Mouse (Mus musculus): Measurements from ENCODE around the gene Stox2. TPM values are rescaled to one million over a fixed set of nuclear protein-coding genes. Genes with fewer than 3 reads are reported as not detected.

The Stox2 gene
- total RNA-seq, 2 experiments from 2014 or later = 84.6 to 87.7 TPM

DNA sequence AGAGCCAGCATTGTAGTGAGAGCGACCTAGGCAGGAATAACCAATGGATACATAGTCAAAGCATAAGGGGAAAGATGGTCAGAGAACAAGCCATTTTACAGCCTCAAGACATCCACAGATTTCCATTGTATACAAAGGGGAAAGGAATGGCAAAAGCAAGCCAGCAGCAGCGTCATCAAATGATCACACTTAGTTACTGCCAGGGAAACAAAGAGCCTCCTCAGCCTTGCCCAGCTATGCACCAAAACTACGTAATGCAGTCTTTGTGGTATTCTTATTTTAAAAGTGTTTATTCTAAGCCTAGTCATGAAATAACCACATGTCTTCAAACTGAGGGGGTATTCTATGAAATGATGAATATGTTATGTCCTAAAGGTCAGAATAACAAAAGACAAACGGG lies 201.0 kb downstream of the Stox2 start:
- DNase-seq (ENCODE audit: low spot score in 2 of 2) = no peak

DNA sequence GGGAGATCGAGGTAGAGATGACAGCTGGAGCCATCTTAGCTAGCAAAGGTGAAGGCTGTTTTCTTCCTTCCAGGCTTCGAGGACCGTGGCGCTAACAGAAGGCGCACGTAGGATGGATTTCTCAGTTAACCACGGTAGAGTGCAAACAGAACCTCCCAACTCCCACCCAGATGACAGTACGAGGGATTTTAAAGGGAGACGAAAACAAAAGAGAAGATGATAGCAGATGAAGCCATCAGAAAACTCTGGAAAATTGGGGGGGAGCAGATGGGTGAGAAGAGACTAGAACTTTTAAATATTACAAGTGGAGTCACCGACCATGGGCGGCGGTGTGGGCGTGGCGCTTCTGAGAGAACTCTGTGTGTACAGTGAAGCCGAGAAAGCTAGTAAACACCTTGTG lies 202.0 kb downstream of the Stox2 start:
- peak in 1 of 2 experiments; percentile 63 for DNase-seq (ENCODE audit: low spot score in 2 of 2)

DNA sequence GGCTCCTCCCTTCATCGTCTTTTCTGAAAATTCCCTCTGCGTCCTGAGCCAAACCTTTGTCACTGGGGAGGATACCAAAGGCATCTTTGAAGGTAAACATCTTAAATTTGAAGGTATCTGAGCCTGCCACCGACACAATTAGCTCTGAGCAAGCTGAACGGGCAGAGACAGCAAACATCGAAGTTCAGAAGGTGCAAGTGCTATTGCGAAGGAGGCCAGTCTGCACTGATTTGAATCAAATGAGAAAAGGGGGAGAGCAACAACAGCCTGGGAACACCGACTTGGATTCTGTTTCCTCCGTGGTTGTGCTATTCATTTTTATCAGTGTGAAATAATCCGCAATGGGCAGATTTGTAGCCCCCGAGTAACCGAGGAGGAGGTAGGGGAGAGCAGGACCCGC lies 202.5 kb downstream of the Stox2 start:
- DNase-seq (ENCODE audit: low spot score in 2 of 2) = no peak

DNA sequence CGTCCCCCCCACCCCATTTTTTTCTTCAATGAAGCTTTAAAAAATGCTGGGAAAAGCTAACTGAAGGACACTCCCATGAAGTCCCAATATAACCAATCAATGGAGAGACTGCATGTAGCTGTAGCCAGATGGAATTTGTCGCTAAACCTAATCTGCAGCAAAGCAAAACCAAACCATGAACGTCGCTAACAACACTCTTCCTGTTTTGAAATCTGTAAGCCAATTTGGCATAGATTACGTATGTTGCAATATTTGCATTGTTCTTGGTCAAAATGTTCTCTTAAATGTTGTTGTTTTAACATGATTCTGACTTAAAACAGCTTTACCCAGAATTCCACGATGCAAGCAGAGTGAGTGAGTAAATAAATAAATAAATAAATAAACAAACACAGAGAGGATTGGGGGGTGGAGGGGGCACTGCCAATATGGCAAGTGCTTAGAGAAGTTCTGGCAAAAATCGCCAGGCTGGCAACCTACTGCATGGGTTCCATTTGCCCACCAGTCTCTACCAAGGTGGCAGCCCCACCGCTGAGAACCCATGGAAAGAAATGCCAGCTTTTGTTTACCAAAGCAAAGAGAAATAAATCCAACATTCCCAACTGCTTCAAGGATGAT lies 203.0 kb downstream of the Stox2 start:
- DNase-seq (ENCODE audit: low spot score in 2 of 2) = peak; percentile 32 to 74

DNA sequence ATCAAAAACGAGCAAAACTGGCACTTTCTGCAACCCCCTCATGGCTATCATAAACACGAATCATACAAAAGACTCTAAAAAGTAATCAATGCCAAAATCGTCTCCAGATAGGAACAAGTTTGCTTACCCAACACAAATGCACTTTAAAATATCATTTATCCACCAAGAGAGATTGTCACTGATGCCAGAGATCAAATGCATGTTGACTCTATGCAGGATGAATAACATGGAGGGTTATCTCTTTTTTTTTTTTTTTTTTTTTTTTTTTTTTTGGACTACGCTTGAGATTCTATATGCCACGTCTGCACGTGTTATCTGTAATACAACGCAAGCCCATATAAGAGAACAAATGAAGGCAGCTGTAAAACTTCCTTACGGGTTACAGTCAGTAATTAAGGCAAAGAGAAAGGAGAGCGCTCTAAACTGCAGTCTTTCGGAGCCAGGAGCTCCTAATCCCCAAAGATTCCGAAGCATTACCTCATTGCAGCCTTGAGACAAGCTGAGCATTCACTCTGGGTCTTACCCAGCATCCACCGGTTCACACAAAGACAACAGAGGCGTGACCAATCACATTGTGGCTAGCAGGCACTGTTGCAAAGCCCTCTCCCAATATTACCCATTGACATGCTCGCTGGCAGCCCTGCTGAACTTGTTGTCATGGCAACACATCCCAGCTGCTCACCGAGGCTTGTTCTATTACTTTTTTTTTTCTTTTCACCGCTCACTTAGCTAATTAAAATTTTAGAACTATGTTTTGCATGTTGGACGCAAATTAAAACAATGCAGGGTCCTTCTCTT lies 203.8 kb downstream of the Stox2 start:
- DNase-seq (ENCODE audit: low spot score in 2 of 2) = peak; percentile 86 to 95

DNA sequence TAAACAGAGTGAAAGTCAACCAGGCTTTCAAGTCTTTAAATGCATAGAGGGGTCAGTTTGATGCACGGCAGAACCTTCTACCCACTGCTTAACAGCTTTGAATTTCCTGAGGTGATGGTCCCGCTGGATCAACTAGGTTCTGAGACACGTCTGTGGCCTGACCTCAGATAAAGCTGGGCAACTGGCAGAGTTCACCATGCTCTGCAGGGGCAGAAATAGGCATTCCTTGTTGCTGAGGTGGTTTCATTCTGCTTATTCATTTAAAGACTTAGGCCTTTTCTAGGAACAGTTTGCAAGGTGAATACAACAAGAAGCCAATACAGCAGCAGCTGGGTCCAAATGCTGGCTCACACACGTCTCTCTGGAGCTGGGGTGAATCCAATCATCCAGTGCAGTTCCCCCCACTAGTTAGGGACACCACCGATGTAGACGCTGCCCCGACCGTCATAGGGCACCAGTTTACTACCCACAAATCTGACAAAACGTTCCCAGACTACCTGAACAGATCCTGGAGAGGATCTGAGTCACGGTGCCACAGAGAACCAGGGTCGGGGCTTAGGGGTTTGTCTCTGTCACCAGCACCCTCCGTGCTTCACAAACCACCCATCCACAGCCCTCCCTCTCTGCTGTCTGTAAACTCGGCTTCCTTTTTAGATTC lies 204.6 kb downstream of the Stox2 start:
- no peak for DNase-seq (ENCODE audit: low spot score in 2 of 2)

DNA sequence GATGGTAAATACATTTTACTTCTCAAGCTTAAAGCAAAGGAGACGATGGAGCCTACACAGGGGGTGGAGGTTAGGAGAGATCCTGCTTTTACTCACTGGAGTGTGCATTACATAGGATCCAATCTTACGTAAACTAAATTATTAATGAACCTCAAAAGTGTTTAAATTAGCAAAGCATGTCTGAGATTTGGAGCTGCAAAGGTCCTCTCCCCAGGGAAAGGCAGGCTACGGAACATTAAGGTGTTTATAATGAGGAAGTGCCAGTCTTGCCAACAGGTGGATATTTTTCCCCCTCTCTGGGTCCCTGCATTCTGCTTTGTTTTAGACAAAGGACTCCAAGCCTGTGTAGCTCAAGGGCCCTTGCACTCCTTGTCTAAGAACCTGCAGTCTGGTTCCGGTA lies 205.3 kb downstream of the Stox2 start:
- no peak for DNase-seq (ENCODE audit: low spot score in 2 of 2)

DNA sequence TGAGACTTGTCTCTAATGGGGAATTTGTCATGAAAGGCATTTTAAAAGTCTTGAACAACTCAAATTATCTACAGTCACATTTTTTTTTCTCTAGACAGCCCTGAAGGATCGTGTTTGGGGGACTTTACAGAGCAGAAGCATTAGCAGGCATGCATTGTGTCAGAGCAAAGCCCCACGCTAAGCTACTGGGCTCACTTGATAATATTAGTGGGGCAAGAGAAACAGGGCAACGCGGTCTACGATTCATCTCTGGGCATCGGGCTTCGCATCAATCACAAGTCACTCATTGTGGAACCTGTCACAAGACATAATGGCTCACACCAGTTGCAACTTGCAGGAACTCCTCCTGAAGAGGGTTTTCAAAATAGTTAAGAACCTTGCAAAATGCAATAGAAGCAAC lies 205.9 kb downstream of the Stox2 start:
- no peak for DNase-seq (ENCODE audit: low spot score in 2 of 2)

DNA sequence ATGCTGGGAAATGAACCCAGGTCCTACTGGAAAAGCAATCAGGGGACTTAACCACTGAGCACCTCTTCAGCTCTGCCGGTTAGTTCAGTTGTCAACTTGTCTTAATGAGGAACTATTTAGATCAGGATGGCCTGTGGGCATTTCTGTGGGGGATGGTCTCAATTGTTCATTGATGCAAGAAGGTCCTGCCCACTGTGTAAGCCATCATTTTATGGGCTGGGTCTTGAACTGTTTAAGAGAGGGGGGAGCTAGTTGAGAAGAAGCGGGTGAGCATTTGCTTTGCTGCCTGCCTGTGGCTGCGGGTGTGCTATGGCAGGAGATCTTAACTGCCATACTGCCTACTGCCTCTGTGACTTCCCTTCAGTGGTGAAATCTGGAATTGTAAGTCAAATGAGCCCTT lies 214.1 kb downstream of the Stox2 start:
- no peak for DNase-seq (ENCODE audit: low spot score in 2 of 2)

DNA sequence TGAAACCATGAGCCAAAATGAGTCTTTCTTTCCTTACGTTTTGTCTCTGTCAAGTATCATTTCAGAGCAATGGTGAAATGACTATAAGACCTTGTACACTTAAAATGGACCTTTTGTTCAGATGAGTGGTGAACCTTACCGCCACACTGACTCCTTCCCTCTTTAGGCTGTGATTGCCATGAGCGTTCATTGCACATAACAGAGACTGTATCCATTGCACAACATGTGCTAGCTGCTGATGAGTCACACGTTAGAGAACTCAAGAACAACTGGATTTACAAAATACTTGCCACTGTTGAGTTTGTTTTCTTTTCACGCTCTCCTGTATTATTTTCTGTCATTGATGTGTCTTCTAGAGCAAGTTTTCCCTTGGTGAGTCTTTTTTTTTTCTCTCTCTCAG lies 216.1 kb downstream of the Stox2 start:
- DNase-seq (ENCODE audit: low spot score in 2 of 2) = no peak

DNA sequence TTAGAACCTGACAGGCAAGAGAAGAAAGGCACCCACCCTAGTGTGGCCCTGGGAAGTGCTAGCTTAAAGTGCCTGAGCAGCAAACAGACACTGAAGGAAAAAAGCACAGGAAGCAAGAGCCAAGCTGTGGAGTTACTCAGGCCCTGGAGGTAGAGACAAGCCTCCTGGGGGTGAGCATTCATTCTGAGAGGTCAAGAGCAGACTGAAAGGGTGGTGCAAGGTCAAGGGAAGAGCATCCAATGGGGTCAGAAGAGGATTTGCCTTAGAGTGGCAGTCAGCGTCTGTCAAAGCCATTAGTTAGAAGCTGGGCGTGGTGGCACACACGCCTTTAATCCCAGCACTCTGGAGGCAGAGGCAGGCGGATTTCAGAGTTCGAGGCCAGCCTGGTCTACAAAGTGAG lies 224.3 kb downstream of the Stox2 start:
- DNase-seq (ENCODE audit: low spot score in 2 of 2) = no peak

DNA sequence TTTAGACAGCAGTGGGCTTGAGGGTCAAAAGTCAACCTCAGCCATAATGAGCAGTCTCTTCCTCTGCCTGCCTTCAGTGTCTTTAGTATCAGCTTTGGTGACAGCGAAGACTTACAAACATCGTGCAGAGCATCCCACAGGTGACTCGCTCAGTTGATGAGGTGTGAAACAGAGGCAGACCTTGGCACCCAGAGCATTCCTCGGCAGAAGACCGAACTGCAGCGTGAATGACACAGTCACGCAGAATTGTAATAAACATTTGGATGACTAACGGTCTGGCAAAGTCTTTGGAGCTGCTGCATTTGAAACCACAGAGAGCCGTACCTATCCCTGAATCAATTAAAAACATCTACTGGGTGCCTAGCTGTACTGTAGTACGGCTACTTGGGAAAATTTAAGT lies 225.0 kb downstream of the Stox2 start:
- DNase-seq (ENCODE audit: low spot score in 2 of 2) = no peak

DNA sequence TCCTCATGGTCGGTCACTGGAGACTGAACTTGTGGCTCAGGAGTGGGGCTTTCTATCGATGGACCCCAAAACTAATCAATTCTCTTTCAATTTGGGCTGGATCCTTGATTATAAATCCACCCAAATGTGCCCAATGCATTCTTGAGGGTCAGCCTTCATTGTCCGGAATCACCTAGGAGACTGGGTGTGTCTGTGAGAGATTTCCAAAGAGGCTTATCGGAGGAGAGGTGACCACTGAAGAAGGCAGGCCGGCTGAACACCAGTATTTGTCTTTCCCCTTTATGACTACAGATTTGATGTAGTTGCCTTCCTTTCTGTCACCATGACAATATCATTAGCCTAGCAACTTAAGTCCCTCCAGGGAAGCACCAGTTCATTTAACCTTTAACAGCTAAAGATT lies 225.8 kb downstream of the Stox2 start:
- DNase-seq (ENCODE audit: low spot score in 2 of 2) = no peak

DNA sequence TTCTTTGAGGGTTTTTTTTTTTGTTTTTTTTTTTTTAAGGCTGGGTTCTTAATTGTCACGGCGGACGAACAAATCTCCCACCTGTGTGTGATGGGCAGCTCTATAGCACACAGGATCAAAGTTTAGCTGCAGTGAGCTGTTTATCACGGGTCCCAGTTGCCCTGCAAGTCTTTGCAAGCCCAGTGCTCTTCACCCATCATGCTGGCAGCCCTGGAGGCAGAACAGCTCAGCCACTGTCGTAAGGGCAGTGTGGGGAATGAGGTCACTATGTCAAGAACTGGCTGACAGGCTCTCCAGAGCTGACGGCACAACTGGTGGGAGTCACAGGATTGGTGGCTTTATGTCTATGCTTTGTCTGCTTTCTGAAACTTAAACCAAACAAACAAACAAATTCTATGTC lies 227.6 kb downstream of the Stox2 start:
- no peak for DNase-seq (ENCODE audit: low spot score in 2 of 2)

DNA sequence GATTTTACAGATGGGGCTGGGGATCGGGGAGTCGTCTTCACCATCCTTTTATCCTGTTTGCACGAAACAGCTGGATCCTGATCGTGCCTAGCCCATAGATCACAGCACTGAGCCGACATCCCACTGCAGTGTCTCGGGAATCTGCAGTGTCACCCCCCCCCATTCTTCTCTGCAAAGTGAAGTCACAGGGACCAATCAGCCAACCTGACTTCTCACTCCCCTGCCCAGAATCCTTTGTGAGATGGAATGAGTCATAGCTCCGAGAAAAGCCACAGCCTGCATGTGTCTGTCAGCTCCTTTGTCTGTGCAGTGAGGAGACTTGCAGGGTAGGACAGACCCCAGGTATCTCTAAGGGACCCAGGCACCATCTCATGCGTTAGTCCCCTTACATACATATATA lies 228.1 kb downstream of the Stox2 start:
- DNase-seq (ENCODE audit: low spot score in 2 of 2) = no peak

DNA sequence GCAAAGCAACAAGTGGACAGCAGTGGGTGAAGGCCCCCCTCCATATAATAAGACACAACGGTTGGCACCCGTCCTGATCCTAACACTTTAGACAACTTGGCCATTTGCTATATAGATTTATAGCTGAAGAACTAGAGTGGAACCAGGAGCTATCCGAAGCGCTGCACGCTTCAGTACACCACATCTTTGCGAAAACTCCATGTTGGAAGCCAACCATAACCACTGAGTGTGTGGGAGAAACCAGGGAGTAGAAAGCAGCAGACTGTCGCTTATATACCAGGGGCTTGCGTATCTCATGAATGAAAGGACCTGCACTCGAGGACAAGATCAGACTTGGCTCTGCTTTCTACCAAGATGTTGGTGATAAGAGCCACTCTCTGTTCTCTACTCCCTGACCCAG lies 234.0 kb downstream of the Stox2 start:
- no peak for DNase-seq (ENCODE audit: low spot score in 2 of 2)

DNA sequence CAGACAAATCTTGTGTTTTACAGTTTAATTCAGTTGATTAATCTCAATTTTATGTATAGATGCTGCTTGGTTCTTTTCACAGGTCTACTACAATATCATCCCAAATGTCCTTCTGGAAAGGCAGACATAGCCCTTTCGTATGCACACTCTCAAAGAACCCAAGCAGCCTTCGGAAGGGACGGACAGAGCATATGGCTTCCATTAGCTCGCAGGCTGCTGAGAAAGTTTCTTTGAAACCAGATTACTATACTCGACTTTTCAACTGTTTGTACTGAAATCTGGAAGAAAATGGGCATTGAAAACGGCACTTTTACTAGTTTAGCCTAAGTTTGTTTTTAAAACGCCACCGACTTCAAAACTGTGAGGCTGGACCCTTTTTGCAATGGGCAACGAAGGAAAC lies 234.9 kb downstream of the Stox2 start:
- DNase-seq (ENCODE audit: low spot score in 2 of 2) = no peak

DNA sequence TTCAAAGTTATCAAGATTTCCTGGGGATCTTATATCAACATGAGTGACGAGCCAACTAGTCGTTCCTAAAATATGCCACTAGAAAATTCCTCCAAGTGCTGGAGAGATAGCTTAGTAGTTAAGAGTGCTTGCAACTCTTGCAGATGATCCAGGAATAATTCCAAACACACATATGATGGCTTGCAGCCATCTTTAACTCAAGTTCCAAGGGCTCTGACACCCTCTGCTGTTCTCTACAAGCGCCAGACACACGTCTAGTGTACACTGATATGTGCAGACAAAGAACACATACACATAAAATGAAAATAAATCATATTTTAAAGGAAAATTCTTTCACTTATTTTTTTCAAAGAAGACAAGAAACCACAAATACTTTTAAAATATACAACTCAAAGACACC lies 237.9 kb downstream of the Stox2 start:
- no peak for DNase-seq (ENCODE audit: low spot score in 2 of 2)

DNA sequence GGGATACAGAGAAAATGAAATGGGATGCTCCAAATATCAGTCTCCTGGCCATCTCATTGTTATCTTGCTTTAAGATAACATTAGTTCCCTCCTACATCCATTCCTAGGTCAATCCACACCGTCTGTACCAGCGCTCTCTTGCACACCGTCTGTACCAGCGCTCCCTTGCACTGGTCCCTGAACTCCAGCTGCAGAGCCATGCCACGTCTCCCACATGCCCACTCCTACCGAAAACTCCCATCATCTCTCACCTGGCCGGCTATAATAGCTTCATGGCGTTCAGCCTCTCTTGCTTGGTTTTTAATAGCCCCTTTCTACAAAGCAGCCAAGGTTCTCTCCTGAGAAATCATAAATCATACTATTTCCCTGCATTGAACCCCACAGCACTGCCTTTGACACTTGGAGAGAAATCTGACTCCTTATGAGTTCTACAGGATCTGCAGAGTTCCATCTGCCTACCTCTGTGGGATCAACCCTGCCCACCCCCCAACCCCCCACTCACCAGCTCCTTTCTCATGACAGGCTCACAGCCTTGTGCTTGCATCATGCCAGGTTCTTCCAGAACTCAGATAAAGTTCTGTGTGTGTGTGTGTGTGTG lies 239.4 kb downstream of the Stox2 start:
- DNase-seq (ENCODE audit: low spot score in 2 of 2) = no peak

DNA sequence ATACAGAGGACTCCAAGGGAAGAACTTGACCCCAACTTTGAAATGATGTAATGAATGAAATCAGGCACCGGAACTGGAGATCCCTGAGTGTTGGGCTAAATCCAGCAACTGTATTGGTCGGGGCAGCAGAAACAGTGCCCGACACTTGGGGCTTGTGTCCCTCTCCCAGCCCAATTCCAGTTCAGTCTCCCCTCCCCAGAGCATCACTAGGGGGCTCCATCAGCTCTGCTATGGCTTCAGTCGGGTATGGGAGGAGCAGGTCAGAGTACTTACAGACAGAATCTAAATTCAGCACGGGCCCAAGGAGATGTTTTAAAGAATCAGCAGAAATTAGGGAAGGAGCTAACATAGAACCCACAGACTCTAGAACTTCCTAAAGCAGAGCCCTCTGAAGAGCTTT lies 240.7 kb downstream of the Stox2 start:
- no peak for DNase-seq (ENCODE audit: low spot score in 2 of 2)

DNA sequence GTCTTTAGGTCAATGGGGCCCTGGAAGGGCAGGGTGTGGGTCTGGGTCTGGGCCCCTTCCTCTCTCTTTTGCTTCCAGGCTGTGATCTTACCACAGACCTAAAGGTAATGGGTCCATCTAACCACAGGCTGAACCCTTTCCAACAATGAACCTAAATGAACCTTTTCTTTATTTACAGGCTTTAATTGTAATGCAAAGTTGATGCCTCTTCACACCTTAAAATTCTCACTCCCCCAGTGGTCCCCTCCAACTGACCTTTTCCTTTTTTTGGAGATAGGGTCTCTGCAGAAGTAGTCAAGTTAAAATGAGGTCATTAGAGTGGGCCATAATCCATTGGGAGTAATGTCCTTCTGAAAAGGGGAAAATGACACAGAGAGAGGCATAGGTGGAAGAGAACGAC lies 249.8 kb downstream of the Stox2 start:
- DNase-seq (ENCODE audit: low spot score in 2 of 2) = no peak

DNA sequence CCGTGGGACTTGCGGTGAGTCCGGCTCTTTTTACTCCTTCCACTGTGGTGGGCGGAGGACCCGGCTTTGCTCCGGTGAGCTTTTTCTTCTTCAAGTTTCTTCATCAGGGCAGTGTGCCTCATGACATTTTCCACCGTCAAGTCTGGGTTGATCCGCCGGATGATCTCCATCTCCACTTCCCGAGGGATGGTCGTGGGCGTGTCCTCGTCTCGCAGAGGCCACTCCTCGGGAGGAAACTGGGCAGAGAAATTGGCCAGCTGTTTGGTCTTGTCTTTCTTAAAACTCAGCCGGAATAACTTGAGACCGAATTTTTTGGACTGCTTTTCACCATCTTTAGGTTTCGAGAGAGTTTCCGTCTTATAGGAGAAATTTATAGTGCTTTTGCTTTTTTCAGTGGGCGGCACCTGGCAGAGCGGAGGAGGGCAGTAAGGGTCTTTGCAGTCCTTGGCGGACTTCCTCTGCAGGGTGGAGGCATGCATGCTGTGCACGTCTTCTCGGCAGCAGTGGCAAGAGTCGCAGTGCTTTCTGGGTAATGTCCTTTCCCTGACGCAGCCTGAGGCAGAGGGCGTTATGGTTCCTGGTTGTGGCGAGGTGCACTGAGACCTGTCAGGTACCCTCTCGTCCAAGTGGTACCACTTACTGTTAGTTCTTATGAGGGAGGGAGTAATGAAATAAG lies 252.7 kb downstream of the Stox2 start:
- no peak for DNase-seq (ENCODE audit: low spot score in 2 of 2)
